Mouse (Mus musculus) erythroblast, embryonic 14.5 days (primary cell): ENCODE measurements around the gene Nfic.

Experiments
- GATA1 ChIP-seq: IDR thresholded peaks from 2 replicates; pipeline ENCODE4 v1.6.1; 2012; ENCODE audit warnings: low read length, inconsistent platforms, mixed read lengths
- TAL1 ChIP-seq: IDR thresholded peaks from 3 replicates; pipeline ENCODE4 v1.6.1; 2012; ENCODE audit warnings: low read length, inconsistent platforms, mixed read lengths

GRCm38 (mm10) chr10:81408424-81408729 lies 47.1 kb downstream of the Nfic start:
- TF ChIP-seq GATA1 (no peak), TAL1 (no peak)
